Mouse (Mus musculus): ENCODE measurements around the gene Tcf7. TPM values are rescaled to one million over a fixed set of nuclear protein-coding genes. Genes with fewer than 3 reads are reported as not detected.
"Not testable (repeated sequence)": the region's sequence is repeated elsewhere in the genome, so short reads cannot be mapped to it uniquely, and the experiment has no call there.

Tcf7 gene
- polyA plus RNA-seq, 1 experiment from 2014 or later: 24.4 TPM

DNA sequence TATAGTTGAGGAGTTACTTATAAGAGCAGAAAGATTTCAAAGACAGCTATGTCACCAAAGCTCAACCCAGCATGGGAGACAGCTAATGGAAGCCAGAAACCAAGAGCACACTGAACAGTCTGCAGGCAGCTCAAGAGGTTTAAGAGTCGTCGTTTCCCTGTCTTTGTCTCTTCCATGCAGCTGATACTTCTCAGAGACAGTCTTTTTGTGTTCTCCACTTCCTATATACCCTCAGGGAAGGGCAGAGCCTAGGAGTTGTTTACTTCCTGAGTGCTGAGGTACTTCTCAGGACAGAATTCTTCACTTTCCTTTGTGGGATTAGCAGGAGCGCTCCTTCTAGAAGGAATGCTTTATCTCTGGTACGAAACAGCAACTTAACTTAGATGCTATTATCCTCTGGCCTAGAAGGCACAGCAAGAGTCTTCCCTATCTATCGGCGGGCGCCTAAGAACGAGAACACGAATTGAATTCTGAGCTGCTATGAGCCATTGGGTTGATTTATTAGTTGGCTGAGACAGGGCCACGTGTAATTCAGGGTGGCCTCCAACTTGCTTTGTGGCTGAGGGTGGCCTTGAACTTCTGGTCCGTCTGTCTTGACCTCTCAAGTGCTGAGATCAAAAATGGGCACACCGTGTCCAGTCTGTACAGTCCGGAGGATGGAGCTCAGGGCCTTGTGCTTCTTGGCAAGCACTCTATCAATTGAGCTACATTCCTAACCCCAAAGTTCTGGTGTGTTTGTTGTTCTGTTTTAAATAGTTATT lies 55.2 kb downstream of the Tcf7 start:
- H3K27me3 ChIP-seq (ENCODE audit: low read depth, poor library complexity, severe bottlenecking): peaks cover 14% of the 10 kb centered on the region; the same call in 1 of the 2 replicates
- H3K9me3 ChIP-seq (replicated peaks): no peaks in the 10 kb centered on the region
- DNase-seq (ENCODE audit: low spot score): no peak
- peaks cover 15% of the 10 kb centered on the region for H3K4me1 ChIP-seq
- no peak overlapping the region for H3K4me3 ChIP-seq
- no peak overlapping the region for H3K27ac ChIP-seq
- 81% methylated on average over 13 of the region's 13 CpGs for WGBS
- H3K36me3 ChIP-seq: no peaks in the 10 kb centered on the region

DNA sequence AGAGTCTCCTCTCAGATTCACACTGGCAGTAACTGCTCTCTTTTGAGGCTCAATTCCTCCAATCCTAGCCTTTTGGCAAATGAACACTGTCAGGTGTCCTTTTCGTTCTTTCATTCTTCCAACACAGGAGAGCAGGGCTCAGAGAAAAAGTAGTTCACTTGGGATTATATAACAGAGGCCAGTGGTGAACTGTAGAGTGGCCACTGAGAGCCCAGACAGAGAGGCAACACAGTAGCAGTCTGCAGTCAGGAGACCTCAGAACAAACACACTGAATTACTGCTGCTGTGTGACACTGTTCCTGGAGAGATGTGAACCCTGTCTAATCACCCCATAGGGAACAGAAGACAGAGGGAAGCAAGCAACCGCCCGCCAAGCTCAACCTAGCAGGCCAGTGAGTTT lies 55.8 kb downstream of the Tcf7 start:
- no peak overlapping the region for H3K4me3 ChIP-seq
- DNase-seq (ENCODE audit: low spot score): no peak
- H3K27ac ChIP-seq: no peak overlapping the region
- WGBS: 77% methylated on average over 3 of the region's 3 CpGs
- H3K36me3 ChIP-seq: no peaks in the 10 kb centered on the region
- no peaks in the 10 kb centered on the region for H3K9me3 ChIP-seq (replicated peaks)
- peaks cover 14% of the 10 kb centered on the region; the same call in 1 of the 2 replicates for H3K27me3 ChIP-seq (ENCODE audit: low read depth, poor library complexity, severe bottlenecking)
- peaks cover 15% of the 10 kb centered on the region for H3K4me1 ChIP-seq

DNA sequence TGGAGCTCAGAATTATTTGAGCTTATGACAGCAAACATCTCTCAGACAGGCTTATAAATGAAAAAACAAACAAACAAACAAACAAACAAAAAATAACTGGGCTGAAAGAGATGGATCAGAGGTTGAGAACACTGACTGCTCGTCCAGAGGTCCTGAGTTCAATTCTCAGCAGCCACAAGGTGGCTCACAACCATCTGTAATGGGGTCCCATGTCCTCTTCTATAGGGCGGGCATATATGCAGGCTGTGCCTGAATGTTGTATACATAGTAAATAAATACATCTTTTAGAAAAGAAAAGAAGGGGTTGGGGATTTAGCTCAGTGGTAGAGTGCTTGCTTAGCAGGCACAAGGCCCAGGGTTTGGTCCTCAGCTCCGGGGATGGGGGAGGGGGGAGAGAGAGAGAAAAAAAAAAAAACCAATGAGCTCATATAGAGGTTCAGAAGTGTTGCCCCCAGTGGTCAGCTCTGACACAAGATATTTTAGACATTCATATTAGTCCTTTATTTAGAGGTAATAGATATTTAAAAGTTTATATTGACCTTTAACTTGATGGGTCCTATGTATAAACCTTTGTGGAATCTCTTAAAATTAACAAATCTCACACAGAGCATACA lies 56.7 kb downstream of the Tcf7 start:
- Histone ChIP-seq H3K27me3 (ENCODE audit: low read depth, poor library complexity, severe bottlenecking) (peaks cover 14% of the 10 kb centered on the region; the same call in 1 of the 2 replicates), H3K4me1 (peaks cover 13% of the 10 kb centered on the region), H3K9me3 (replicated peaks) (no peaks in the 10 kb centered on the region), H3K36me3 (no peaks in the 10 kb centered on the region), H3K27ac (no peak overlapping the region), H3K4me3 (no peak overlapping the region)
- WGBS: 65% methylated on average over 3 of the region's 3 CpGs
- no peak for DNase-seq (ENCODE audit: low spot score)

DNA sequence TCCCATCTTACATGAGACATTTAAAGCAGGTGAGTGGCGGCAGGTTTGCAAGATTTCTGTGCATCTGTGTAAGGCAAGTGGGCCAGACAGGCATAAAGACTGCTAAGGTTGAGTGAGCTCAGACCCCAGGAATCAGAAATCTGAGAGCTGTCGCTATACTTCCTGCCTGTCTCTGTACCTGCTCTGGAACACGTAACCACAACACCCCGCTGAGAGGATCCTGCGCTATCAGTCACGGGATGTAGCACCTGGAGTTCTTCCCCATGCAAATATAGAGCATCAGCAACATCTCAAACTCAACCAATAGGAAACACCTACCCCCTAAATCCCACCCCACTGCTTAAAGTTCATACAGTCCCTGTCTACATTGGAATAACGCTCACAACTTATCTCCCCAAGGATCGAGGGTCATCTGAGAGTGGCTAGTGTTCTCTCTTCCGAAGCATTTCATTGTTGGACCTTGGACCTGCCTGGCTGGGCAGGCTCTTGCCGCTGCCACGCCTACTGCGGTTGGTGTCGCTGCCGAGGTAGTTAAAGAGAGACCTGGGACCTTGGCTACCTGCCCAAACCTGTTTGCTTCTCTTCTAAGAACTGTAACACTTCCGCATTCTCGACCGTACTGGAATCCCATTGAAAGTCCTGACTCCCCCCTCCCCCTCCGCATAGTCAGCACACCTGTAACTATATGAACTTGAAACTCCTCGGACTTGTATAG lies 58.7 kb downstream of the Tcf7 start:
- 13% methylated on average over 19 of the region's 19 CpGs for WGBS
- H3K4me3 ChIP-seq: peak overlapping the region; percentile 14; the same call in 1 of the 2 replicates

DNA sequence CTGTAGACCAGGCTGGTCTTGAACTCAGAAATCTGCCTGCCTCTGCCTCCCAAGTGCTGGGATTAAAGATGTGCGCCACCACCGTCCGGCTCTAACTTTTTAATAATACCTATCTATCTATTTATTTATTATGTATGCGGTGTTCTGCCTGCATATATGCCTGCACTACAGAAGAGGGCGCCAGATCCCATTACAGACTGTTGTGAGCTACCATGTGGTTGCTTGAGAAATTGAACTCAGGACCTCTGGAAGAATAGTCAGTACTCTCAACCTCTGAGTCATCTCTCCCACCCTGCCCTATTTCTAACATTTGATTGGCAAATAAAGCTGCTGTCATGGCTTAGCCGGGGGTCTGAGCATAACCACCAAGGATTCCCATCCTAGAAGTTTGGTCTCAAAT lies 59.9 kb downstream of the Tcf7 start:
- H3K27me3 ChIP-seq (ENCODE audit: low read depth, poor library complexity, severe bottlenecking): peaks cover 14% of the 10 kb centered on the region; the same call in 1 of the 2 replicates
- DNase-seq (ENCODE audit: low spot score): no peak
- 70% methylated on average over 6 of the region's 6 CpGs for WGBS
- no peaks in the 10 kb centered on the region for H3K9me3 ChIP-seq (replicated peaks)
- H3K27ac ChIP-seq: no peak overlapping the region
- peaks cover 6% of the 10 kb centered on the region; the same call in 1 of the 2 replicates for H3K4me1 ChIP-seq
- no peak overlapping the region for H3K4me3 ChIP-seq
- H3K36me3 ChIP-seq: no peaks in the 10 kb centered on the region

More for the DNA sequence above, 58.7 kb downstream of the Tcf7 start:
- no peaks in the 10 kb centered on the region for H3K36me3 ChIP-seq
- H3K4me1 ChIP-seq: peaks cover 6% of the 10 kb centered on the region; the same call in 1 of the 2 replicates
- H3K27me3 ChIP-seq (ENCODE audit: low read depth, poor library complexity, severe bottlenecking): peaks cover 14% of the 10 kb centered on the region; the same call in 1 of the 2 replicates
- no peaks in the 10 kb centered on the region for H3K9me3 ChIP-seq (replicated peaks)
- DNase-seq (ENCODE audit: low spot score): no peak
- H3K27ac ChIP-seq: no peak overlapping the region

DNA sequence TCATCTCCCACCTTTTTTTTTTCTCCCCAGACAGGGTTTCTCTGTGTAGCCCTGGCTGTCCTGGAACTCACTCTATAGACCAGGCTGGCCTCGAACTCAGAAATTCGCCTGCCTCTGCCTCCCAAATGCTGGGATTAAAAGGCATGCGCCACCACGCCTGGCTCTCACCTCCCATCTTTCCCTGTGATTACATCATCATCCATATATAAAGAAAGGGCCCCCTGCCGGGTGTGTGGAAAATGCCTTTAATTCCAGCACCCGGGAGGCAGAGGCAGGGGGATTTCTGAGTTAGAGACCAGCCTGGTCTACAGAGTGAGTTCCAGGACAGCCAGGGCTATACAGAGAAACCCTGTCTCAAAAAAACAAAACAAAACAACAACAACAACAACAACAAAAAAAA lies 60.9 kb downstream of the Tcf7 start:
- H3K9me3 ChIP-seq (replicated peaks); H3K4me3 ChIP-seq; H3K27ac ChIP-seq; H3K36me3 ChIP-seq; H3K4me1 ChIP-seq; DNase-seq (ENCODE audit: low spot score): not testable (repeated sequence)
- 93% methylated on average over 6 of the region's 6 CpGs for WGBS
- peaks cover 14% of the 10 kb centered on the region; the same call in 1 of the 2 replicates for H3K27me3 ChIP-seq (ENCODE audit: low read depth, poor library complexity, severe bottlenecking)

DNA sequence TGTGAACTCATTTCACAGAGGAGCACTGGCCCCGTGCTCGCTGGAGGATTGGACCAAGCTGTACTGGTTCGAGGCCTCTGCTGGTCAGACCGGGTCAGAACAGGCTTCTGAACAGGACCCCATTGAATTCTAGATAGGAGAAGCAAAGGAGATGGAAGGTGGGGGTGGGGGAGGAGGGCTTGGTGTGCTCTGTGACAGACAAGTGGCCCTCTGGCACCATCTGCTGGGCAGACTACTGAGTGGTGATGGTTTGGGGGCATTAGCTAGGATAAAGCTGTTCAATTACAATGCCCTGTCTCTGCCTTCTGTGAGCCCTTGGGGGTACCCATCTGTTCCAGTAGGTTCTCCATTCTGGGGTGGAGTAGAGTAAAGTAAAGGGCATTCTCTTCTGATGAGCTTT lies 62.5 kb downstream of the Tcf7 start:
- 10% methylated on average over 4 of the region's 4 CpGs for WGBS

DNA sequence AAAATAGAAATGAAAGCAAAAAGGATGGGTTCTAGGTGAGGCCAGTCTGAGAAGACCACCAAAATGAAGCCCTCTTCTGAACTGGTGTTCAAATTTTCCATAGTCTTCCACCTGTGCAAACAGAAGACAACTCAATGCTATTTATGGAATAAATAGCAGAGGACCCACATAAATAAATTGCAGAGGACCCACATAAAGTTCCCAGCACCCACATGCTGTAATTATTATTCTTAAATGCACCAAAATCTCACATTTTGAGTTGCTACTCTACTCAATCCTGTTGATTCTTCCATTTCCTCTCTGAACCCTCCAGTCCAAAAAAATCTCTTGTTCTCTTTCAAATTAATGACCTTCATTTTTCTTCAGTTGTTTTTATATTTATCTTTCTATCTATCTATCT lies 68.9 kb downstream of the Tcf7 start, which contains the start of gene Olfr1371:
Olfr1371 (minus strand) TSS at position 101 of the 400 bp plus-strand sequence.
- Histone ChIP-seq H3K4me1 (no peaks in the 10 kb centered on the region), H3K36me3 (no peaks in the 10 kb centered on the region), H3K27ac (no peak within 1 kb of the TSS), H3K4me3 (no peak within 1 kb of the TSS), H3K9me3 (replicated peaks) (no peaks in the 10 kb centered on the region), H3K27me3 (ENCODE audit: low read depth, poor library complexity, severe bottlenecking) (no peaks in the 10 kb centered on the region)
- DNase-seq (ENCODE audit: low spot score): no peak

More for the DNA sequence above, 62.5 kb downstream of the Tcf7 start:
- Histone ChIP-seq H3K27me3 (ENCODE audit: low read depth, poor library complexity, severe bottlenecking) (peaks cover 14% of the 10 kb centered on the region; the same call in 1 of the 2 replicates), H3K36me3 (no peaks in the 10 kb centered on the region), H3K9me3 (replicated peaks) (no peaks in the 10 kb centered on the region), H3K4me3 (no peak overlapping the region), H3K4me1 (peaks cover 6% of the 10 kb centered on the region; the same call in 1 of the 2 replicates), H3K27ac (no peak overlapping the region)
- peak; percentile 75 for DNase-seq (ENCODE audit: low spot score)

Other genes starting within 250 kb of the Tcf7 start
- gene Ppp2ca, start 184.3 kb downstream of the Tcf7 start, polyA plus RNA-seq (2016; fragmentation: Nextera tagmentation; extraction: Ambion mirVana): 89.8 and 92.2 TPM in 2 replicates
- gene Olfr1373, start 137.5 kb downstream of the Tcf7 start, polyA plus RNA-seq (2016; fragmentation: Nextera tagmentation; extraction: Ambion mirVana): not detected in 2 replicates
- not detected in 2 replicates for gene Olfr1371, start 69.0 kb downstream of the Tcf7 start, polyA plus RNA-seq (2016; fragmentation: Nextera tagmentation; extraction: Ambion mirVana)
- 876 and 900 TPM in 2 replicates for gene Skp1a, start 51.0 kb downstream of the Tcf7 start, polyA plus RNA-seq (2016; fragmentation: Nextera tagmentation; extraction: Ambion mirVana)
- gene Vdac1, start 77.8 kb upstream of the Tcf7 start, polyA plus RNA-seq (2016; fragmentation: Nextera tagmentation; extraction: Ambion mirVana): 203 and 211 TPM in 2 replicates
- 157 and 163 TPM in 2 replicates for gene 9530068E07Rik, start 113.4 kb upstream of the Tcf7 start, polyA plus RNA-seq (2016; fragmentation: Nextera tagmentation; extraction: Ambion mirVana)

All from limb, embryonic 10.5 days (tissue).